Mouse (Mus musculus): ENCODE measurements around the gene Ppp2r5b.

- no peak for TF ChIP-seq CTCF (IDR thresholded peaks at IDR 0.05; ENCODE audit: low read depth)
- peak; percentile 65; the same call in 1 of the 2 replicates for TF ChIP-seq EP300 (IDR thresholded peaks at IDR 0.05; ENCODE audit: low read depth)
Measured at GRCm38 (mm10) chr19:6267306-6268169, 31.9 kb upstream of the Ppp2r5b start.
